Mouse (Mus musculus) thymus, adult 2 months (tissue): ENCODE results near the gene Zcchc10.

Experiments
- CTCF ChIP-seq: fragments of 200-500 bp; IDR thresholded peaks from 2 replicates; pipeline ENCODE4 v1.5.1; 2012; ENCODE audit warnings: mild to moderate bottlenecking, control low read depth, low read length, moderate library complexity, borderline replicate concordance; ENCODE audit not compliant: control insufficient read depth, poor library complexity, insufficient read depth; ENCODE audit errors: extremely low read depth
- POLR2A ChIP-seq: fragments of 200-500 bp; IDR thresholded peaks from 2 replicates; pipeline ENCODE4 v1.6.1; 2012; ENCODE audit warnings: mild to moderate bottlenecking, low read length, control low read depth, moderate library complexity; ENCODE audit not compliant: control insufficient read depth, poor library complexity, insufficient read depth; ENCODE audit errors: extremely low read depth

- TF ChIP-seq CTCF (no peak), POLR2A (no peak)
Measured at GRCm38 (mm10) chr11:53345328-53345727, 20.8 kb downstream of the Zcchc10 start.
